Mouse (Mus musculus): Measurements from ENCODE around the gene Sergef.

Gene Sergef

DNA sequence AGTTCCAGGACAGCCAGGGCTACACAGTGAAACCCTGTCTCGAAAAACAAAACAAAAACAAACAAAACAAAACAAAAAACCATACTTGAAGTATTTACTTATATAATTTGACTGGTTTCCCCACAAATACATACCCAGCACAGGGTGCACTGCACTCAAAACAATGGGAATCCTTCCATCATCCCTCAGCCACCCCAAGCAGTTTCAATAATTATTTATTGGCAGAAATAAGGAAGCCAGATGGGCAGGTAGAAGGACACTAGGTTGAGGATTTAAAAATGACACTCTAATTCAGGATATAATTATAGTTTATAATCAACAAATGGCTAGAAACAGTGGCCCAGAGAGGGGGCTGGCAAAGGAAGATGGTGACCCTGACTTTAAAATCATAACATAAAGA, 99.0 kb downstream of the Sergef start:
- DNase-seq (ENCODE audit: low spot score): no peak

- DNase-seq (ENCODE audit: low spot score): no peak
Measured at GRCm38 (mm10) chr7:46536456-46537097, 103.0 kb downstream of the Sergef start.

GRCm38 (mm10) chr7:46535429-46535799, 104.2 kb downstream of the Sergef start:
- DNase-seq (ENCODE audit: low spot score): peak; percentile 64

DNA sequence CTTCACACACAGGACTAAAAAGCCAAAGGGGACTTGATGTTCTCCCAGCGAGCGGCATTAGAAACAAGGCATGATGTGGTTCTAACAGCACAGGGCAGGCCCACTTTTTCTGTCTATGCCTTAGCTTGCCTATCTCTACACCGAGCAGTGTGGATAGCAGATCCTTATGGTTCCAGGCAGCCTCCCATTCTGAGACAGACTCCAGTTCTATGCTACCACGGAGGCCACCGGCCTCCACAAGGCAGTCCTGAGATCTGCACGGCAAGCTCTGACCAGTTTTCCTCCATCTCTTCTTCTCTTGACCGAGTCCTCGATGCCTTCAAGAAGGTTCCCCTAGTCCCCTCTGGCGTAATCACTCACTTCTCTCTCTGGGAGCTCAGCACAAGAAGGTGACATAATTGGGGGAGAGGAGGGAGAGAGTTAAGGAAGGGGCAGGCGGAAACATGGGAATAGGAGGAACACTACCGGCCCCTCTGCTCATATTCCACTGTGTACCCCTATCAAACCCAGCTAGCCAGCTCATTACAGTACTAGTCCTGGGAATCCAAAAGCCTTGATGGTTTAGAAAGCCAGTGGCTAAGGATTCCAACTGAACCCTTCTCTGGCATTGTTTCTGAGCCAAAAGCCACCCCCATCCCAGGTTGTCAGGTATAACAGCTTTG, 104.7 kb downstream of the Sergef start:
- DNase-seq (ENCODE audit: low spot score): no peak

- DNase-seq (ENCODE audit: low spot score): no peak
Measured at GRCm38 (mm10) chr7:46533518-46533917, 106.1 kb downstream of the Sergef start.

DNA sequence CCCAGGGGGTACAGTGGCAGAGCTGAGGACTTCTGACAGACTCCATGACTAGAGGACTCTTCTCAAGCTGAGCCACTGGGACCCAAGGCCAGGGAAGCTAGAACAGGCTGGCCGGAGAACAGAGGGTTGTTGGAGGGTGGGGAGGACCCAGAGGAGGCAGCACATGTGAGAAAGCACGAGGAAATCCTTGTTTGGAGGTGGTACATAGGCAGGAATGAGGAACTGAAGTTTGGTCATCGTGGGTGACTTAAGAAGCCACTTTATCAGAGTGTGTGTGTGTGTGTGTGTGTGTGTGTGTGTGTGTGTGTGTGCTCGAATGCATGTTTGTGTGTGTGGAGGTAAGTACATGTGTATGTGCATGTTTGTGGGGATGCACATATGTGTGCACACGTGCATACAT, 108.3 kb downstream of the Sergef start:
- DNase-seq (ENCODE audit: low spot score): no peak

GRCm38 (mm10) chr7:46529930-46530329, 109.7 kb downstream of the Sergef start:
- no peak for DNase-seq (ENCODE audit: low spot score)

- DNase-seq (ENCODE audit: low spot score): no peak
Measured at GRCm38 (mm10) chr7:46529259-46529658, 110.3 kb downstream of the Sergef start.

GRCm38 (mm10) chr7:46526665-46527154, 112.9 kb downstream of the Sergef start:
- no peak for DNase-seq (ENCODE audit: low spot score)

DNA sequence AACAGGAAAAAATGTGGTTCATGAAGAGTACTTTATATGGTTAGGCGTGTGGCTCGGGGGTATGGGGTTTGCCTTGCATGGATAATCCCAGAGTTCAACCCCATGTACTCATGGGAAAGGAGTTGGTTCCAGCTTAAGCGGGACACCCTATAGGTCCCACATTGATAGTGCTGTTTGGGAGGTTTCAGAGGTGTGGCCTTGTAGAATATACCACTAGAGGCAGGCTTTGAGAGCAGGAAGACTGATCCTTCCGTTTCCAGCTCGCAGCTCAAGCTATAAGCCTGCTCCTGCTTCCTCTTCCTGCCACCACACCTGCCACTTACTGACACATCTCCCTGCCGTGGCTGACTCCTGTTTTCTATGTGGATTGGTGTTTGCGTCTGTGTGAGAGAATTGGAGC, 116.4 kb downstream of the Sergef start:
- DNase-seq (ENCODE audit: low spot score): no peak

DNA sequence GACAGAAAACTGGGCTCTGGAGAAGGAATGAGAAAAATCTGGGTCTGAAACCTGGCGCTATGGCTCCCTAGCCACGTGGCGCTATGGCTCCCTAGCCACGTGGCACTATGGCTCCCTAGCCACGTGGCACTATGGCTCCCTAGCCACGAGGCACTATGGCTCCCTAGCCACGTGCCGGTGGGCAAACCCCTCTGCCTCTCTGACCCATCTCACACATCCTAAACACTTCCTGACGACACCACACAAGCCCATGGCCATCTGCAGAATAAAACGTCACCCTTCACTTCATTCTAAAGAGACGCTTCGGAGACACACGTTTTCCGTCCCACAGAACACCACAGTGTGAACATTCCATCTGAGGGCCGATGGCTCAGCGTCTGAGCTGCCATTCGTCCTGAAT, 117.8 kb downstream of the Sergef start:
- no peak for DNase-seq (ENCODE audit: low spot score)

- no peak for DNase-seq (ENCODE audit: low spot score)
Measured at GRCm38 (mm10) chr7:46519148-46519547, 120.5 kb downstream of the Sergef start.

DNA sequence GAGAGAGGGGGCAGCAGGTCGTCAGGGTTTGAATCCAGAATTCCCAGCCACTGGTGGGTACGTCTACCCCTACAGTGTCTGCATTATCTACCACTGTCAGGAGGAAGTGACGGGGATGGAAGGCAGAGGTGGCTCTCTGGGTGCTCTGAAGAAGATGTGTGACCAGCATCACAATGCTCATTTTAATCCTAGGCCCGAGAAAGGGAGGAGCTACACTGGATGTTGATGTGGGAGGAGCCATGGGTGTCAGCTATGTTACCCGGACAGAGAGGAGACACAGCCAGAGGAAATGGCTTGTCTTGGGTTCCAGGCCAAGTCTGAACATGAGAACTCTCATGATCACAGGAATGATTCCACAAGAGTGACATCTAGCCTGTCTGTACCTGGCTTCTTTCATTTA, 122.4 kb downstream of the Sergef start:
- DNase-seq (ENCODE audit: low spot score): no peak

DNA sequence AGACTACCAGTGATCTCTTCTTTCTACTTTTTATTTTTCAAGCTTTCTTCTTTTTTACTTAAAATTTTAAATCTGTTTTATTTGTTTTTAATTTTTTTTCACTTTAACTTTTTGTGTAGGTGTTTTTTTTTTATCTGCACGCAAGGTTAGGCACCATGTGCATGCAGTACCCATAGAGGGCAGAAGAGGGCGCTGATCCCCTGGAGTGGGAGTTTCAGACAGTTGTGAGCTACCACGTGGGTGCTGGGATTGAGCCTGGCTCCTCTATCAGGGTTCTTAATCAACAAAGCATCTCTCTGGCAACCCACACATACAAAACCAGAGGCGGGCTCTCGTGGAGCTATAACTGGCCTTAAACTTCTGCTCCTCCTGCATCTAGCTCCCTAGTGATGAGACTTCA, 123.6 kb downstream of the Sergef start:
- no peak for DNase-seq (ENCODE audit: low spot score)

GRCm38 (mm10) chr7:46514981-46515380, 124.6 kb downstream of the Sergef start:
- no peak for DNase-seq (ENCODE audit: low spot score)

- no peak for DNase-seq (ENCODE audit: low spot score)
Measured at GRCm38 (mm10) chr7:46513562-46513961, 126.0 kb downstream of the Sergef start.

GRCm38 (mm10) chr7:46512792-46513191, 126.8 kb downstream of the Sergef start:
- DNase-seq (ENCODE audit: low spot score): no peak

- DNase-seq (ENCODE audit: low spot score): no peak
Measured at GRCm38 (mm10) chr7:46510806-46511205, 128.8 kb downstream of the Sergef start.

DNA sequence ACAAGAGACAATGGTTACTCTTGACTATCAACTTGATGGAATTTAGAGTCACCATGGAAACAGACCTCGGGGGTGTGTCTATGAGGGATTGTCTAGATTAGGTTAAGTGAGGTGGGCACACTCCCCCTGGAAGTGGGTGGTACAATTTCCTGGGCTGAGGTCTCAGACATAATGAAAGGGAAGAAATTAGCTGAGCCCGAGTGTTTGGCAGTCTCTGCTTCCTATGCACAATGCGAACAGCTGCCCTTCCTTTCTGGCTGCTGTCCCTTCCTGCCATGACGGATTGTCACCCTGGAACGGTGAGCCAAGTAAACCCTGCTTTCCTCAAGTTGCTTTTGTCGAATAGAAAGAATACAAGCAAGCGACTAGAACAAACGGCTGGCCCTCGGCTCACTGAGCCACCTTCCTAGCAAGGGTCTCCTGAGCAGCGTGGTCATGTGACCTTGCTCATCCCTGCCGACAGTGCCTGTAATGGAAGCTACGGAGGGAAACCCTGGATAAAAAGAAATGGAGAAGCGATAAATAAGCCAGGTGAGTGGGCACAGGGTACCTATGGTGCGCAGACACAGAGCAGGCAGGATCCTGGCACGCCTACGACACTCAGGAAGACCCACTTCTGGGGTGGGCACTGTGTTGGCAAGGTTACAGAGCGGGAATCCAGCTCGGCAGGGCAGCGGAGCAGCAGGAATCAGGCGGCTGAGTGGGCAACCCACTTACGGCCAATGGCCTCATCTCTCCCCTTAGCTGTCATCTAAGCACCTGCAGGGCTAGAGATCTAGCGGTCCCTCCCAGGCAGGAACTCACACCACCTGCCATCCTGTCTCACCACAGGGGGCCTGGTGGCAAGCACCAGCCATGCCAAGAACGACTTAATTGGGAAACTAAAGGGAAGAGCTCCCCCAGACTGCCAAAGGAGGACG, 130.0 kb downstream of the Sergef start:
- no peak for DNase-seq (ENCODE audit: low spot score)

DNA sequence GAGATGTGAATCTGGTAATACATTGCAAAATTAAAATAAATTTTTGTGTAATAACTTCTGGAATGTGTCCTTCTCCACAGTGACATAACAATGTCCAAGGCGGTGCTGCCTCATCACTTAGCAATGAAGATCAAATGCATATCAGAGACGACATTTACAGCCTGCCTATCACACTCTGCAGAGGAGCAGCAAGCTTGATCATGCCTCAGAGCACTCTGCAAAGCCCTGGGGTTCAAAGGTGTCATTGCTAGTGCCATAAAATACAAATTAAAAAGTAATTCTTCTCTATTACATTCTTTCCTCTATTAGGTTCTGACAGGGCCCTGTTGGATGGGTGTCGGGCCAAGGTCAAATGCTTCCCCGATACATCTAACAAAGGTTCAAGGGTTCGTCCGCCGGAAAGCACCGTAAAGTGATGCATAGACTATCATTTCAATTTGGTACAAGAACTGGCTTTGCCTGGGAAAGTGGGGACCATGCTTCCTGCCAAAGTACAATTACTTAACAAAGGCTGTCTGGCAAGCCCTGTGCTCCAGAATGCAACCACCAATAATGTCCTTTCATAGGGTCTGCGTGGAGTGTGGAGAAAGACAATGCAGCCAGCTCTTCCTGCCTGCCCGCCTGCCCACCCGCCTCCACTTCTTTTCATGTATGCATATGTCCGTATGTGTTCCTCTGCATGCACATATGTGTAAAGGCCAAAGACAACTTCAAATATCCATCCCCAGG, 130.9 kb downstream of the Sergef start:
- no peak for DNase-seq (ENCODE audit: low spot score)

- DNase-seq (ENCODE audit: low spot score): no peak
Measured at GRCm38 (mm10) chr7:46504157-46504556, 135.4 kb downstream of the Sergef start.

DNA sequence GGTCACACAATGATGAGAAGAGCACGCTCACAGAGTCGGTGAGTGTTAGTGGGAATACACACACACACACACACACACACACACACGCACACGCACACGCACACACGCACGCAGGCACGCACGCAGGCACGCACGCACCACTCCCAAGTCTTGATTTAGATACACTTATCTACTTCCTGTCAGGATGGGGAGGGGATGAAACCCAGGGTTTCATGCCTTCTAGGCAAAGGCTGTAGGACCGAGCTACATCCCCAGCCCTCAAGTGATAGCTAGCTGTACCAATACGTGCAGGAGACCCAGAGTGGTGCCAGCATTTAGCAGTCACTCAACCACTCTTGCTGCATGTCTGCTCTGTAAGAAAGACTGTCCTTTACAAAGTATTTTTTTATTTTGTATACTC, 137.0 kb downstream of the Sergef start:
- no peak for DNase-seq (ENCODE audit: low spot score)

All from left cerebral cortex, adult 11 months (tissue).